Mouse (Mus musculus) erythroblast, embryonic 14.5 days (primary cell): ENCODE measurements at regions not wholly inside any gene's neighbourhood (a gene's known extent, or its start where the extent isn't known, plus 50 kb on each side); places are given as distances from the start of the nearest gene placed in this dataset.

Source experiments
- H3K27me3 ChIP-seq: 2 replicates; pipeline ENCODE4 v1.6.1; 2012; ENCODE audit warnings: inconsistent platforms; ENCODE audit not compliant: control insufficient read depth
- H3K36me3 ChIP-seq: 2 replicates; pipeline ENCODE4 v1.6.1; 2012; ENCODE audit warnings: mild to moderate bottlenecking, inconsistent platforms; ENCODE audit not compliant: control insufficient read depth
- H3K4me1 ChIP-seq: 2 replicates; pipeline ENCODE4 v1.6.1; 2012; ENCODE audit warnings: inconsistent platforms; ENCODE audit not compliant: control insufficient read depth
- H3K4me3 ChIP-seq: replicated peaks from 2 replicates; pipeline ENCODE3; 2012; ENCODE audit warnings: moderate library complexity, mild to moderate bottlenecking, inconsistent platforms
- H3K9me3 ChIP-seq: 2 replicates; pipeline ENCODE4 v1.6.1; 2012; ENCODE audit warnings: low read length, inconsistent platforms, mixed read lengths; ENCODE audit not compliant: control insufficient read depth
- GATA1 ChIP-seq: IDR thresholded peaks from 2 replicates; pipeline ENCODE4 v1.6.1; 2012; ENCODE audit warnings: low read length, inconsistent platforms, mixed read lengths
- TAL1 ChIP-seq: IDR thresholded peaks from 3 replicates; pipeline ENCODE4 v1.6.1; 2012; ENCODE audit warnings: low read length, inconsistent platforms, mixed read lengths

DNA sequence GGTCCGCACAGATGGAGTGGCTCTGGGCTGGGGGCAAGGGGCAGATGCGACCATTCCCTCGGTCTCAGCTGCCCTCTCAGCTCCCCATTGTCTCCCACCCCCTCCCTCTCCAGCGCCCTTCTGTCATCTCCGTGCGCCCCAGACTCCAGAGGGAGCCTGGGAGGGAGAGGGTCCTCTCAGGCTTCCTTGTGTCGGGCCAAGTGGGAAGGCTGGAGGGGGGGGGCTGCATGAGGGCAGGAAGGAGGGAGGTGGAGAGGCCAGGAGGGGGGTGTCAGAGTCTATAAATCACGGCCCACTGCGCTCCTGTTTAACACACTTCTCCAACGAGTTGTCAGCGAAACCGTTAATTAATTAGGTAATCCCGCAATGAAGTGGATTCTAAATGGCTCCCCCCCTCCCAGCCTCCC is 127.2 kb upstream of the Lhx5 start:
- no peak overlapping the region for H3K4me3 ChIP-seq
- H3K27me3 ChIP-seq = peaks cover 48% of the 10 kb centered on the region

DNA sequence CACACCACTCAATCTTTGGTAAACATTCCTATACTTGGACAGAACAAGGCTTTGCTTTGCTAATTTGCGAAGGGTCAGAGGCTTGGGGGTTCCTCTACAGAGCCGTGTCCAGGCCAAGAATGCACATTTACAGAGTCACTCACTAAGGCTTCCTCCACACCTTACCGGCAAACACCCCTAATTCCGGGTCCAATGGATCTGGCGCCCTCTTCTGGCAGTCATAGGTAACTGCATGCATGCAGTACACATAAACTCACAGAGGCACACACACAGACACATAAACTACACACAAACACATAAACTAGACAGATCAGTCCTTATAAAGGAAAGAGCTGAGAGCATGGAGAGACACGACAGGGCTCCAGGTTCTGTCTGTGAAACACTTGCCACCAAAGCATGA is 119.2 kb upstream of the Lhx5 start:
- Histone ChIP-seq H3K36me3 (no peaks in the 10 kb centered on the region), H3K4me1 (no peaks in the 10 kb centered on the region), H3K27me3 (peaks cover 1% of the 10 kb centered on the region; the same call in 1 of the 2 replicates), H3K9me3 (peaks cover 9% of the 10 kb centered on the region), H3K4me3 (no peak overlapping the region)
- TF ChIP-seq TAL1 (no peak), GATA1 (no peak)

More for the DNA sequence above, 127.2 kb upstream of the Lhx5 start:
- Histone ChIP-seq H3K36me3 (no peaks in the 10 kb centered on the region), H3K9me3 (no peaks in the 10 kb centered on the region), H3K4me1 (no peaks in the 10 kb centered on the region)
- no peak for TF ChIP-seq TAL1

DNA sequence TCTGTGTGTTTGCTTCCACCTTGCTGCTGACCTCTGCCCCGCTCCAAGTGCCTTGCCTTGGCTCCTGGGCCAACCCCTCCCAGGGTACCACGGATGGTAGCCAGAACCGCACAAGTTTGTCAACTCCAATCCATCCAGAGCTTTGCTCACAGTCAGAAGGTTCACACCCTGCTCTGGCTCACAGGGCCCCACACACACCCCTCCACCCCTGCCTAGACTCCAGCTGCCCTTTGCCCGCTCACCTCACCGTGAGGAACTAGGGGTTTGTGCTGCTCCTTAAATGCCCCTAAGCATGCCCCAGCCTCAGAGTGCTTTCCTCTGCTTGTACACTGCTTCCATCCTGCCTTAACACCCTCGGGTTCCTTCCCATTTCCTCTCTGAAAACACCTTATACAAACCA is 117.5 kb upstream of the Lhx5 start:
- TF ChIP-seq TAL1 (no peak), GATA1 (no peak)
- H3K27me3 ChIP-seq = peaks cover 2% of the 10 kb centered on the region; the same call in 1 of the 2 replicates
- H3K36me3 ChIP-seq = no peaks in the 10 kb centered on the region
- H3K9me3 ChIP-seq = peaks cover 9% of the 10 kb centered on the region
- H3K4me1 ChIP-seq = no peaks in the 10 kb centered on the region
- no peak overlapping the region for H3K4me3 ChIP-seq

DNA sequence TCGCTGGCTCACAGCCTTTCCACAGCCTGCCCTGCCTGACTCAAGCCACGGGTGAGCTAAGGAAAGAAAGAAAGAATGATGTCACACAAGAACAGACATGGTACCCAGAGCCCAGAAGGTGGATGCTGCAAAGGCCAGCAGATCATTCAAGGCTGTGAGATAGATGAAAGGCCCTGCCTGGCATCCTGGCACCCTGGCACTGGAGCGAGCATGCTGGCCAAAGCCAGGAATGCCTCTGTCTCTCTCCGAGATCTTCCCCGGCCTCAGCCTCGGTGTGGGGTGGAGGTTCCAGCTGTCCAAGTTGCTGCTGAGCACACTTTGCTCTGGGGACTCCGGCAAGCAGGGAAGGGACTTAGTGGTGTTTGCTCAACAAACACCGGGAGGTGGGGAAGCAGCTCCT is 116.4 kb upstream of the Lhx5 start:
- Histone ChIP-seq H3K4me1 (no peaks in the 10 kb centered on the region), H3K9me3 (peaks cover 9% of the 10 kb centered on the region), H3K36me3 (no peaks in the 10 kb centered on the region), H3K27me3 (peaks cover 4% of the 10 kb centered on the region; the same call in 1 of the 2 replicates), H3K4me3 (no peak overlapping the region)
- TF ChIP-seq GATA1 (no peak), TAL1 (no peak)

DNA sequence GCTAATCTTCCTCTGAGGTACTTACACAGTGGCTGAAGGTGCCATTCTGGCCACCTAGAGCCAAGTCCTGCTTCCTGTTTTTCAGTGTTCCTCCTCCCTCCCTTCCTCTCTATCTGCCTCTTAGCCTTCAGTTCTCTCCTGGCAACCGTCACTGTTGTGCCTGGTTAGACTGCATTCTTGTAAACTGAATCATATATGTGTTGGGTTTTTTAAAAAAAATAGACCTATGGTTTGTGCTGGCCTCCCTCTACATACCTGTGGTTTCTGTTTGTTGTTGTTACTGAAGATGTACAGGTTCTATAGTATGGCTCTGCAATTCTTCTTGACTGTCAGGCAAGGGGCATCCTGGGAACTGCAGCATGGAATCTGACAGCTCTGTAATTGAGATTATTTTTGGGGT is 112.5 kb upstream of the Lhx5 start:
- H3K4me3 ChIP-seq = no peak overlapping the region
- no peak for TF ChIP-seq GATA1
- no peak for TF ChIP-seq TAL1
- H3K27me3 ChIP-seq = peaks cover 33% of the 10 kb centered on the region
- no peaks in the 10 kb centered on the region for H3K9me3 ChIP-seq
- no peaks in the 10 kb centered on the region for H3K4me1 ChIP-seq
- H3K36me3 ChIP-seq = no peaks in the 10 kb centered on the region

DNA sequence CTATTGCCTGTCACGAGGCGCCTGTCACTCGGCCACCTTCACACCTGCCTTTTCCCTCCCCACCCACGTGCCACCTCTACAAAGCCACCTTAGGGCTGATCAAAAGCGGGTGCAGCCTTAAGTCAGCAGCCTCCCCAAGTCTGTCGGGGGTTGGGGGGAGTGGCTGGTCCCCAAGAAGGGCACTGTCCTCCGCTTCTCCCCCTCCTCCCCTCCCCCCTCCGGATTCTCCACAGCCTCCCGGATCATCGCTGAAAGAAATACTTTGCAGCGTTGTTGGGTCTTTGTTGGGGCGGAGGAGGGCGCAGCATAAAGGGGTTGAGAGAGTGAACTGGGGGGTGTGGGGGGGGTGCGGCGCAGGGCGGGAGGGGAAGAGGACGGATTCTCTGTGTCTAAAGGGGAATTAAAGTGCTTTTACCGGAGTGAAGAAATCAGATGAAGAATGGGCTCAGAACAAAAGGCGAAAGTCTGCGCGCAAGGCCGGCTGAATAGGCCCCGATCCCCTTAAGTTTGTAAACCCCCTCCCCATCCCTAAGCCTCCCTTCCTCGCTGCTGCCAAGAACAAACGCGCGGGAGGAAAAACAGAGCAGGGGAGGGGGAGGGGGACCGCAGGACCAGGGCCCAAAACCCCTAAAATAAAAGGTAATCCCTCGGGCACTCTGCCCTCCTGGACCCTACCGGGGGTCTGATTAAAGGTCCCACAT is 109.3 kb upstream of the Lhx5 start:
- Histone ChIP-seq H3K9me3 (no peaks in the 10 kb centered on the region), H3K27me3 (peaks cover 42% of the 10 kb centered on the region), H3K4me1 (no peaks in the 10 kb centered on the region), H3K36me3 (no peaks in the 10 kb centered on the region), H3K4me3 (no peak overlapping the region)
- no peak for TF ChIP-seq TAL1
- no peak for TF ChIP-seq GATA1

DNA sequence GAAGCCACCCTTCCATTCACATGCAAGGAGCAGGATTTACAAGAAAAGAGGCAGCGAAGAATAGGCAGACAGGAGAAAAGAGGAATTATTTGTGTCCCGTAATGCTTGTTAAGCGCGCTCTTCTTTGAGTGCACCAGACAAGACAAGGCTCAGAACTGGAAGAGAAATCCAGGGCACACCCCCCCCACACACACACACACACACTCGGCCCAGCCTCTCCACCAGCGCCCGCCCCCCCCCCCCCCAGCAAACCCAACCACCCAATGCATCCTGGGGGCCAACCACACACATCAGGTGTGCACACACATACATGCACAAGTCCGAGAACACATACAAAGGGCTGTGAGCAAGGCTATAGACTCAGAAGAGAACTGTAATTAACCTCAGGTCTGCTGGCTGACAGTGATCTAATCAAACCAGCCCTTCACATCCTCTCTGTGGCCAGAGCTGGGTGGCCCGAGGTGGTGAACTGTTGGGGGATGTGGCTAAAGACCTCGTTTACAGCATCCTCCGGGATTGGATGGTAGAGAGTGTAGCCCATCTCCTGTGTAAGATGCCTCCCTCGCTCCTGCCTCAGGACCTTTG is 108.7 kb upstream of the Lhx5 start:
- no peak for TF ChIP-seq TAL1
- no peaks in the 10 kb centered on the region for H3K36me3 ChIP-seq

DNA sequence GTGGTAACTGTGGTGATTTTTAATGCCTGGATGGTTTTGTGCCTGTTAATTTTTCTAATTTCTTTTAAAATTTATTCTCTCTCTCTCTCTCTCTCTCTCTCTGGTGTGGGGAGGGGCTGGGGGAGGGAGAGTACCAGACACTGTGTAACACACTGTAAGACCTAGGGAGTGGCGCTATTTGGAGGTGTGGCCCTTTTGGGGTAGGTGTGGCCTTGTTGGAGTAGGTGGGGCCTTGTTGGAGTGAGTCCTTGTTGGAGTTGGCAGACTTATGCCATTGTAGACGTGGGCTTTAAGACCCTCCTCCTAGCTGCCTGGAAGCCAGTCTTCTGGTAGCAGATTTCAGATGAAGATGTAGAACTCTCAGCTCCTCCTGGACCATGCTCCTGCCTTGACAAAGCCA is 107.4 kb upstream of the Lhx5 start:
- no peak overlapping the region for H3K4me3 ChIP-seq
- TF ChIP-seq GATA1 = no peak
- no peak for TF ChIP-seq TAL1
- peaks cover 40% of the 10 kb centered on the region for H3K27me3 ChIP-seq
- no peaks in the 10 kb centered on the region for H3K4me1 ChIP-seq
- H3K36me3 ChIP-seq = no peaks in the 10 kb centered on the region
- H3K9me3 ChIP-seq = no peaks in the 10 kb centered on the region

More for the DNA sequence above, 108.7 kb upstream of the Lhx5 start:
- Histone ChIP-seq H3K4me1 (no peaks in the 10 kb centered on the region), H3K4me3 (no peak overlapping the region), H3K27me3 (peaks cover 40% of the 10 kb centered on the region), H3K9me3 (no peaks in the 10 kb centered on the region)

DNA sequence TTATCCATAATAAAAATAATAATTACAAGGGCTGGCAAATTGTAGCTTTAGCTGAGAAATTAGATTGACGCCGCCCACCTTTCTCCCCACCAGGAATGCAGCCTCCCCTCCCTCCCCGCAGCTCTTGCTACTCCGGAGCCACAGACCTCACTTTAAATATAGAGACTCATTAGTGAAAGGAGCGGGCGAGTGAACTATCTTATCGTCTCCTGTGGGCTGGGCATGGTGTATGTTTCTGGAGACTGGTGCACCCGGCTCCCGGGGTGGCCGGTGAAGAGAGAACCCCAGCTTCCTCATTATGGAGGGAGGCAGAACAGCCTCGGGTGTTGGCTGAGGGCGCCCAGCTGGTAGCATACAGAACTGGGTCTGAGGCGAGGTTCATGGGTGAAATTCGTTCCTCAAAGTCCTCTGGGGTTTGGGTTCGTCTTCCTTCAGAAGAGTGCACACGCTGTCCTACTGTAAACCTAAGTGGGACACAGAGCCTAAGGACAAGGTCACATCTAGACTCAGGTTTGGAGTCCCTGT is 106.1 kb upstream of the Lhx5 start:
- H3K4me3 ChIP-seq = no peak overlapping the region
- no peaks in the 10 kb centered on the region for H3K36me3 ChIP-seq
- TF ChIP-seq GATA1 = no peak
- TF ChIP-seq TAL1 = no peak
- no peaks in the 10 kb centered on the region for H3K9me3 ChIP-seq
- peaks cover 36% of the 10 kb centered on the region for H3K27me3 ChIP-seq
- H3K4me1 ChIP-seq = no peaks in the 10 kb centered on the region

DNA sequence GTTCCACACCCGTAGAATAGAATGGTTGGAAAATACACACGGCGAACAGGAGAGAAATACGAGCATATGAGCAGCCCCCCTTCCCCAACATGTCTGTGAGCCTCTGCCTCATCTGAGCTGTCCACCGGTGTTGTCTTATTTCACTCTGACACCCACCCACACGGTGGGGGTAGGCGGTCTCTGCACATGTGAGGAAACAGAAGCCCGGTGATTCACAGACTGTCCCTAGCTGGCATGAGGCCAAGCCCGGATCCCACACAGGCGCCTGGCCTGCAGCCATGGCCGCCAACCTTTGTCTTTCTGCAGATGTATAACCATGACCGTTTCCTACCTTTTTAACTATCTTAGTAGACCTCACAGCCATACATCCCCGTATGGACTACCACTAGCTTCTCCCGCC is 99.5 kb upstream of the Lhx5 start:
- no peaks in the 10 kb centered on the region for H3K36me3 ChIP-seq
- H3K9me3 ChIP-seq = no peaks in the 10 kb centered on the region
- H3K4me1 ChIP-seq = no peaks in the 10 kb centered on the region
- H3K27me3 ChIP-seq = peaks cover 1% of the 10 kb centered on the region; the same call in 1 of the 2 replicates
- no peak for TF ChIP-seq GATA1
- no peak for TF ChIP-seq TAL1
- H3K4me3 ChIP-seq = no peak overlapping the region
